Mouse (Mus musculus) megakaryocyte, embryonic 14.5 days (primary cell): ENCODE measurements around the gene Samsn1. TPM values are rescaled to one million over a fixed set of nuclear protein-coding genes. Genes with fewer than 3 reads are reported as not detected.

Experiments used
- H3K27me3 ChIP-seq: replicated peaks from 2 replicates; pipeline ENCODE3; 2012; ENCODE audit warnings: inconsistent platforms
- H3K36me3 ChIP-seq: replicated peaks from 2 replicates; pipeline ENCODE3; 2012; ENCODE audit warnings: low read length, inconsistent platforms, mixed read lengths
- H3K4me1 ChIP-seq: 2 replicates; pipeline ENCODE4 v1.6.1; 2012; ENCODE audit warnings: inconsistent platforms
- H3K4me3 ChIP-seq: replicated peaks from 2 replicates; pipeline ENCODE3; 2012; ENCODE audit warnings: moderate library complexity, mild to moderate bottlenecking, inconsistent platforms
- H3K9me3 ChIP-seq: 2 replicates; pipeline ENCODE4 v1.6.1; 2012; ENCODE audit warnings: inconsistent platforms
- FLI1 ChIP-seq: IDR thresholded peaks from 2 replicates; pipeline ENCODE4 v1.6.1; 2012; ENCODE audit warnings: low read length, inconsistent platforms, mixed read lengths
- GATA1 ChIP-seq: IDR thresholded peaks from 3 replicates; pipeline ENCODE4 v1.6.1; 2012; ENCODE audit warnings: mixed read lengths, low read length, inconsistent platforms, borderline replicate concordance
- polyA plus RNA-seq: library from polyadenylated mRNA; stranded (reverse); fragments of >175 nt; gene quantifications from 2 replicates; pipeline ENCODE4 v1.2.3, GENCODE M21; 2012; ENCODE audit warnings: low replicate concordance; ENCODE audit not compliant: insufficient read depth

The Samsn1 gene
- polyA plus RNA-seq, 1 experiment, result 1.6 TPM

DNA sequence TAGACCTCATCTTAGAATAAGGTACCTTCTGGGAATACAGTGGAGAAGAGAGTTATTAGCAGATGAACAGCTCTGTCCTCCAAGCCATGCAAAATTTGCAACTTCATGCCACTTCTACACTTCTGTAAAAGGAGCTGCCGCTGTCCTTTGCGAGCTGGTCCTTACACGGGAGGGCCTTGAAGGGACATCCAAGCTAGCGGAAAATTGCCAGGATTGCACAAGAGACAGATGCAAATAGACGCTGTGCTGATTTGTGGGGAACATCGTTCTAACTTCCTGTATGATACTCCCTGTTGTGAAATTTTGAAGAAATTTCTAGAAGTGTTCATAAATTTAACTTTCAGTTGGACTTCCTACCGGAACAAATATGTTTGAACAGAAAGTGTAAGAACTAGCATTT is 61.0 kb downstream of the Samsn1 start:
- H3K9me3 ChIP-seq, result no peaks in the 10 kb centered on the region
- no peaks in the 10 kb centered on the region for H3K36me3 ChIP-seq
- H3K4me1 ChIP-seq, result no peaks in the 10 kb centered on the region
- TF ChIP-seq GATA1 (no peak), FLI1 (no peak)
- H3K4me3 ChIP-seq, result no peak overlapping the region
- H3K27me3 ChIP-seq, result no peaks in the 10 kb centered on the region

DNA sequence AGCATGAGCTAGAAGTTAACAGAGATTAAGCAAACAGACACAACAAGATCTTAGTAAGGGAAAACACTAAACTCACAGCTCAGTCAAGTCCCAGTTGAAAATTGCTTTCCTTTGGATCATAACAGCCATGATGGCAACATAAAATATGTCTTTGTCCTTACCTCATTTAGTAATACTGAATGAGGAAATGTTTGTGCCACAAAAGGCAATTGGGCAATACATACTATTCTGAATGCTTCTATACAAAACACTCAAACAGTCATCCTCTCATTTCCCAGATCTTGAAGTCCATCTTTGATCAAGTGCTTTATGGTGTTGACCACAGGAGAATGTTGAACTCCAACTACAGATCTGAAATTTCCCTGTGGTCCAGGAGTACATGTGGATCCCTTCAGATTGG is 88.7 kb downstream of the Samsn1 start:
- Histone ChIP-seq H3K36me3 (no peaks in the 10 kb centered on the region), H3K27me3 (no peaks in the 10 kb centered on the region), H3K9me3 (no peaks in the 10 kb centered on the region), H3K4me3 (no peak overlapping the region), H3K4me1 (peaks cover 4% of the 10 kb centered on the region; the same call in 1 of the 2 replicates)
- TF ChIP-seq GATA1, result no peak

DNA sequence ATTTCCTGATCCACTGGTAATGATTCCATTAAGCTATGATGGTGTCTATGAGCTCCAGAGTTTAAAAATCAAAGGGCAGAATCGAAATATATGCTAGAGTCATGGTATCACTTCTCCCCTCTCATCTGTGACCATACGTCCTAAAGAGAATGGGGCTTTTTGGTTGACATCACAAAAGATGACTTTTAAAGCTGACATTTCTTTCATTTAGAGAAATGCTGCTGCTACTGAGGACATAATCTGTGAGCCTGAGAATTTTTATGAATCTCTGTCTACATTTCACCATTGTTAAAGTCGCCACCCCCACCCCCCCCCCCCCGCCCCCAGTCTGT is 91.9 kb downstream of the Samsn1 start:
- Histone ChIP-seq H3K4me1 (no peaks in the 10 kb centered on the region; the same call in 1 of the 2 replicates), H3K9me3 (no peaks in the 10 kb centered on the region), H3K36me3 (no peaks in the 10 kb centered on the region), H3K27me3 (no peaks in the 10 kb centered on the region), H3K4me3 (no peak overlapping the region)
- TF ChIP-seq GATA1 (no peak), FLI1 (no peak)

DNA sequence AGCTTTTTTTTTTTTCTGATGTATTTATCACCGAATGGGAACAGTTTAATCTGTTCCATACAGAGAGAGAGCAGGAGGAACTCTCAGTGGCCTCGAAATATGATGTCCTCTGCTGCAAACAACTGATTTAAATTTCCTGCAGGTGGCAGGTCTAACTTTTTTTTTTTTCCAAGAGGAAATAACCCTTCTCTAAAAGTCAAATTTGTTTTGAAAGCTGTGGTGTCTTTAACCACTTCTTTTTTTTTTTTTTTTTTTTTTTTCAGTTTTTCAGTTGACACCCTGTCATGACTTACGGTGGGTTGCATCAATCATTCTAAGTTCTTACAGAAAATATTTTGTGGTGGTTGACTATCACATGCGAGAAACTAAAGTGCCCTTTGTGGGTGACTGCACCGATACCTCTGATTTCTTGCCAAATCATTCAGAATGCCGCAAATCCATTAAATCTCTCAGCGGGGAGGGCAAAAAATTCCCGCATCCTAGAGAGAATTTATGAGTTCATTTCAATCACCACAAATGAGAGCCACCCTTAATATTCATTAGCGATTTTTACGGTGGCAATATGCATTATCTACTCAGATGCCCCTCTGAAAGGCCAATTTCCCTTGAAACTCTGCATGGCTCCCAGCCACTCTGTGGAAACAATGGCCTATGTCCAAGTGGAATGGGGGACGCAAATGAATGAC is 92.4 kb downstream of the Samsn1 start:
- H3K36me3 ChIP-seq, result no peaks in the 10 kb centered on the region
- H3K4me3 ChIP-seq, result no peak overlapping the region
- H3K27me3 ChIP-seq, result no peaks in the 10 kb centered on the region
- H3K9me3 ChIP-seq, result no peaks in the 10 kb centered on the region
- no peaks in the 10 kb centered on the region; the same call in 1 of the 2 replicates for H3K4me1 ChIP-seq
- no peak for TF ChIP-seq GATA1
- TF ChIP-seq FLI1, result no peak

DNA sequence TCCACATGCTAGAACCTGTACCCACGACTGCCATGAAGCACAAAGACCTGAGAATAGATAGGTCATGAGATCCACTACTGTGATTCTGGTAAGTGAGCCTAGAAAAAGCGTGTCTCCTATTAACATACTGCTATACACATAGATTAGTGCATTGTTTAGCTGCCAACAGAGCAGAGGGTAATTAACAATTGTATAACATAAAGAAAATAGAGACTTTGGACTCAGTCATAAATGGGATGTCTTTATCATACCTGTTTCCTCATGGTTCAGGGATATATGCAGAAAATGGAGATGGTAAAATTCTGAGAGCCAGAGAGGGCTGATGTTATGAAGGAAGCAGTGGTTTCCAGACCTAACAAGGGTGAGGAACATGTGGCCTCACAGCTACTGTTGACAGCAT is 95.6 kb downstream of the Samsn1 start:
- Histone ChIP-seq H3K27me3 (no peaks in the 10 kb centered on the region), H3K4me1 (peaks cover under 1% of the 10 kb centered on the region), H3K4me3 (no peak overlapping the region), H3K36me3 (no peaks in the 10 kb centered on the region), H3K9me3 (no peaks in the 10 kb centered on the region)
- TF ChIP-seq FLI1, result no peak
- TF ChIP-seq GATA1, result no peak

DNA sequence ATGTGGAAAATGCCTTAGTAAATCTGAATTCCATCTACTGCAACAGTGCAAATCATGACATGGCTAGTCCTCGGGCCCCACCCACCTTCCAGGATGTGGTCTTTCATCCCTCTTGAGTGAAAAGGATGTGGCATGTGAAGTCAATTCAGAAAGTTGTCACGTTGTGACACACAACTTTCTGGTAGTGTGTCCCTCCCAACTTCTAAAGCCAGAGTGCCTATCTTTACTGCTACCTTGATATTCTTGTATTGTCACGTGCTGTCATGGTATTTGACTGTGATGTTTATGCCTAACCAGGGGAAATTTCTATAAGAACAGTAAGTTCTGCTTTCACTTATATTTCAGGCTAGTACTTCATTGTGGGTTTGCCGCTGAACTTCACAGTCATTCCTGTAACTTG is 101.2 kb downstream of the Samsn1 start:
- H3K4me1 ChIP-seq, result peaks cover 17% of the 10 kb centered on the region
- no peaks in the 10 kb centered on the region for H3K9me3 ChIP-seq
- no peak for TF ChIP-seq GATA1
- no peak for TF ChIP-seq FLI1
- H3K36me3 ChIP-seq, result no peaks in the 10 kb centered on the region
- H3K27me3 ChIP-seq, result no peaks in the 10 kb centered on the region
- H3K4me3 ChIP-seq, result peak overlapping the region; percentile 44

DNA sequence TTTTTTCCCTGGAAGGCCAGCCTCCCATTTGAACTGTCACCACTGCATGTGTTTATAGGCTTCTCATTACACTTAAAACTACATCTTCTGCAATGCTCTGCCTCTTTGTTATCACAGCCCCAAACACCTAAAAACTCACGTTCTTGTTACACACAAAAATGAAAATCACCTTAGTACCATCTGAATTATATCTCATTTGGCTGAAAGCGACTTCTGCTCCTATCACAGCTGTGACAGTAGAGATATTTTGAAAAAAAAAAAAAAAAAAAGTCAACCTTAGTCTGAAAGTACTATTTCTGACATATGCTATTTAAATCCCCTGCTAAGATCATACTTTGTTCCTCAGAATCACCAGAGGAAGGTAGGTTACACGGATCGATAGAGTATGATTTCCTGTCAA is 102.8 kb downstream of the Samsn1 start:
- no peak for TF ChIP-seq FLI1
- no peak for TF ChIP-seq GATA1
- no peaks in the 10 kb centered on the region for H3K27me3 ChIP-seq
- no peak overlapping the region for H3K4me3 ChIP-seq
- peaks cover 17% of the 10 kb centered on the region for H3K4me1 ChIP-seq
- H3K9me3 ChIP-seq, result no peaks in the 10 kb centered on the region
- no peaks in the 10 kb centered on the region for H3K36me3 ChIP-seq

DNA sequence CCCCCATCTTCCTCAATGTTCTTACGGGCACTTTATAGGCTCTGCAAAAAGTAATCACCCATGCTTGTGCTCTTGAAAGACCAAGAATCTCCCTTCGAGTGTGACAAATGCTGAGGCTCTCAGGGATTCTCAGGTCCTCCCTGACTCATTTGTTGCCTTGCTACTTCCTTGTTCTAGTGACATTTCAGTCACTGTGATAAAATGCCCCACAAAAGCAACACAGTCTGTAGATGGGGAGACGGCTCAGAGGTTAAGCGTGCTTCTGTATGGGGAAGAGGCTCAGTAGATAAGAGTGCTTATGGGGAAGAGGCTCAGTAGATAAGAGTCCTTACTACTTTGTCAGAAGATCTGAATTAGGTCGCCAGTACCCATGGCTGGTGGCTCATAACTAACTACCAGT is 104.4 kb downstream of the Samsn1 start:
- Histone ChIP-seq H3K4me3 (no peak overlapping the region), H3K9me3 (no peaks in the 10 kb centered on the region), H3K36me3 (no peaks in the 10 kb centered on the region), H3K27me3 (no peaks in the 10 kb centered on the region), H3K4me1 (peaks cover 23% of the 10 kb centered on the region)
- TF ChIP-seq GATA1 (no peak), FLI1 (no peak)

DNA sequence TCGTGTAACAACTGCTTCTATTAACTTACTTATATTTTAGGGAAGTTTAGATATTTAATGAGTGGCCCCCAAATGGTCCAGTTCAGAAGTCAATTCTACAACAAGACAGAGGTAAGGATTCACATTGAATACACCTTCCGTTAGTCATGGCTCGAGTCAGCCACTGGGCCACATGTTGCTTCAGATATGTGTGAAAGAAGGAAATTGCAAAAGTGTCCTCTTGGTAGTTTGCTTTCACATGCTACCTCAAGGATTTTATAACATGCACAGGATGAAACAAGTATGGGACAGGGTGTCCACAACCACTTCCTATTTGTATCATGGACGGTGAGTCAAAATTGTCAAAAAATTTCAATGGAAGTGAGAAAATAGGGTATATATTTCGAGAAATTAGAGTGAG is 110.0 kb downstream of the Samsn1 start:
- H3K4me1 ChIP-seq, result peaks cover 25% of the 10 kb centered on the region
- H3K27me3 ChIP-seq, result no peaks in the 10 kb centered on the region
- no peaks in the 10 kb centered on the region for H3K9me3 ChIP-seq
- no peaks in the 10 kb centered on the region for H3K36me3 ChIP-seq
- no peak overlapping the region for H3K4me3 ChIP-seq
- no peak for TF ChIP-seq GATA1
- no peak for TF ChIP-seq FLI1

DNA sequence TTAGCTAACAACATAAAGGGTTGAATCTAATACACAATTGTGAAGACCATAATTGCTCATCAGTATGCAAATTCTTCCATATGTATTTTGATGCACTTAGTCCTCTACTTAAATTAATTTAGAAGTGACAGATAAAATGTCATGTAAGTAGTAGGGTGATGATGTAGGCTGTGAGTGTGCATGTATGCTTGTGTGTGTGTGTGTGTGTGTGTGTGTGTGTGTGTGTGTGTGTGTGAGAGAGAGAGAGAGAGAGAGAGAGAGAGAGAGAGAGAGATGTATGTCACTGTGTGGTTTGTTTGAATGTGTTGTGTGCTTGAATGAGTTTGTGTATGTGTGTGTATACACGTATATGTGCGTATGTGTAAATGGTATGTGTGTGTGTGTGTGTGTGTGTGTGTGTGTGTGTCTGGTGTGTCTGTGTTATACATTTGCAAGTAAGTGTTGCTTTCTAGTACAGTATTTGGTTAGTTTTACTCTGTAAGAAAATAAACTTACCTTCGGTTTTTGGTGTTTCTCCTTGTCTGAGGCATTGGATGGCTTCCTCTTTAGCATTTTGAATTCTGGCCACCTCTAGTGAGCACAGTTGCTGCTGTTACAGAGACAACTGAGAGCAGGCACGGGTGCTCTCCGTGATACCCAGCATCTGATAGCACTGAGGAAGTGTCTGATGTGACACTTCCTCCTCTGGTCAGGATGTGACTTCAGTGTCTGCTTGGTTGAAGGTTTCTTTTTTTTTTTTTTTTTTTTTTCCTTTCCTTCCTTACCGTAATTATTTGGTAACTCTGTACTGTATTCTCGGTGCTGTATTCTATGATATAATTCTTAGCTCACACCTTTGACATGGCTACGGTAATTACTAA is 113.2 kb downstream of the Samsn1 start:
- H3K4me3 ChIP-seq, result peak overlapping the region; percentile 92
- H3K27me3 ChIP-seq, result no peaks in the 10 kb centered on the region
- no peak for TF ChIP-seq FLI1
- TF ChIP-seq GATA1, result peak; percentile 71; the same call in 1 of the 3 replicates

More for the DNA sequence above, 113.2 kb downstream of the Samsn1 start:
- Histone ChIP-seq H3K36me3 (no peaks in the 10 kb centered on the region), H3K4me1 (peaks cover 35% of the 10 kb centered on the region), H3K9me3 (no peaks in the 10 kb centered on the region)
